Comparison of ENCODE assay signal across 25 mouse cellular contexts in genomic region chr6:18338307-18338706, GRCm38 (mm10).
DNase-seq lines count a peak whose midpoint lies in the region; ATAC-seq and TF ChIP-seq lines count a peak whose summit lies in the region.
"Had no signal": no experiment of that assay in that cellular context is flagged by ENCODE, and none has a peak within 500 bp of the region (broad histone marks: within the 10 kb centered on the region; RNA-seq: fewer than 3 reads in every experiment).

No protein-coding gene starts in this region.

- H3K4me1 ChIP-seq in embryonic facial prominence, embryonic 14.5 days (ENCODE audit: control insufficient read depth, insufficient read depth, low read length): no peaks in the 10 kb centered on the region
- H3K4me1 ChIP-seq in embryonic facial prominence, embryonic 10.5 days: no peaks in the 10 kb centered on the region
- H3K4me1 ChIP-seq in lung, embryonic 14.5 days (ENCODE audit: insufficient read depth): no peaks in the 10 kb centered on the region
- no peaks in the 10 kb centered on the region for H3K4me1 ChIP-seq in lung, postnatal 0 days (ENCODE audit: insufficient read depth, low read depth, low read length)
- no peaks in the 10 kb centered on the region for H3K4me1 ChIP-seq in lung, embryonic 16.5 days (replicated peaks; ENCODE audit: control insufficient read depth, insufficient read depth, low read length)
- no peaks in the 10 kb centered on the region for H3K4me1 ChIP-seq in stomach, embryonic 15.5 days
- H3K4me1 ChIP-seq: embryonic facial prominence, embryonic 13.5 days; forebrain, embryonic 13.5 days; forebrain, embryonic 15.5 days had no signal

- no peak for ATAC-seq in embryonic facial prominence, embryonic 14.5 days (ENCODE audit: low read depth)
- peak; percentile 56 for ATAC-seq in lung, embryonic 14.5 days (ENCODE audit: insufficient read depth)
- no peak for ATAC-seq in lung, postnatal 0 days
- peak; percentile 86 for ATAC-seq in lung, embryonic 16.5 days (ENCODE audit: low read depth)
- ATAC-seq in stomach, embryonic 15.5 days (ENCODE audit: insufficient read depth, low FRiP score, low read depth): 0 out of 2 replicates have a peak, but pooled peaks have one; percentile 27
- ATAC-seq: activated CD4-positive, CD25-positive, alpha-beta regulatory T cell, adult 4 months; CD4-positive, CD25-positive, alpha-beta regulatory T cell, adult 4 months; forebrain, embryonic 13.5 days; forebrain, embryonic 15.5 days; Patski had no signal

- no peak overlapping the region for H3K9ac ChIP-seq in embryonic facial prominence, embryonic 14.5 days (ENCODE audit: low read depth, low read length)
- H3K9ac ChIP-seq in lung, embryonic 14.5 days: no peak overlapping the region
- no peak overlapping the region for H3K9ac ChIP-seq in lung, postnatal 0 days (replicated peaks; ENCODE audit: low read depth)
- H3K9ac ChIP-seq in lung, embryonic 16.5 days (ENCODE audit: low read length): no peak overlapping the region
- H3K9ac ChIP-seq in stomach, embryonic 15.5 days: no peak overlapping the region
- H3K9ac ChIP-seq: embryonic facial prominence, embryonic 13.5 days; forebrain, embryonic 13.5 days; forebrain, embryonic 15.5 days had no signal

- no peaks in the 10 kb centered on the region for H3K36me3 ChIP-seq in embryonic facial prominence, embryonic 14.5 days (ENCODE audit: control insufficient read depth, insufficient read depth, low read length)
- H3K36me3 ChIP-seq in embryonic facial prominence, embryonic 10.5 days (replicated peaks): no peaks in the 10 kb centered on the region
- H3K36me3 ChIP-seq in lung, embryonic 14.5 days (ENCODE audit: insufficient read depth): no peaks in the 10 kb centered on the region
- H3K36me3 ChIP-seq in lung, postnatal 0 days (ENCODE audit: insufficient read depth, low read length): no peaks in the 10 kb centered on the region
- H3K36me3 ChIP-seq in lung, embryonic 16.5 days (ENCODE audit: control insufficient read depth, insufficient read depth, low read length): no peaks in the 10 kb centered on the region
- H3K36me3 ChIP-seq in stomach, embryonic 15.5 days: no peaks in the 10 kb centered on the region
- H3K36me3 ChIP-seq: embryonic facial prominence, embryonic 13.5 days; forebrain, embryonic 15.5 days; G1E had no signal

- no peaks in the 10 kb centered on the region for H3K27me3 ChIP-seq in embryonic facial prominence, embryonic 14.5 days (replicated peaks; ENCODE audit: control insufficient read depth, insufficient read depth, low read length)
- H3K27me3 ChIP-seq in embryonic facial prominence, embryonic 10.5 days (replicated peaks; ENCODE audit: low read depth, poor library complexity, severe bottlenecking): no peaks in the 10 kb centered on the region
- H3K27me3 ChIP-seq in lung, embryonic 14.5 days (ENCODE audit: insufficient read depth, low read length): no peaks in the 10 kb centered on the region
- H3K27me3 ChIP-seq in lung, postnatal 0 days (replicated peaks; ENCODE audit: insufficient read depth, low read length): no peaks in the 10 kb centered on the region
- H3K27me3 ChIP-seq in lung, embryonic 16.5 days (ENCODE audit: control insufficient read depth, insufficient read depth, low read depth, low read length): no peaks in the 10 kb centered on the region
- no peaks in the 10 kb centered on the region for H3K27me3 ChIP-seq in stomach, embryonic 15.5 days (replicated peaks)
- H3K27me3 ChIP-seq: CH12.LX; embryonic facial prominence, embryonic 13.5 days; forebrain, embryonic 13.5 days; forebrain, embryonic 15.5 days; Patski had no signal

- no peak overlapping the region for H3K27ac ChIP-seq in embryonic facial prominence, embryonic 14.5 days (replicated peaks; ENCODE audit: low read depth, low read length)
- H3K27ac ChIP-seq in embryonic facial prominence, embryonic 10.5 days (replicated peaks): no peak overlapping the region
- H3K27ac ChIP-seq in lung, embryonic 14.5 days (ENCODE audit: low read depth): peak overlapping the region; percentile 90; the same call in 1 of the 2 replicates
- no peak overlapping the region for H3K27ac ChIP-seq in lung, postnatal 0 days (ENCODE audit: low read length)
- peak overlapping the region; percentile 66 for H3K27ac ChIP-seq in lung, embryonic 16.5 days (ENCODE audit: low read length)
- H3K27ac ChIP-seq in stomach, embryonic 15.5 days: no peak overlapping the region
- H3K27ac ChIP-seq: embryonic facial prominence, embryonic 13.5 days; forebrain, embryonic 13.5 days; forebrain, embryonic 15.5 days had no signal

- DNase-seq in embryonic facial prominence, embryonic 14.5 days (ENCODE audit: low spot score): peak; percentile 39
- no peak for DNase-seq in embryonic facial prominence, embryonic 10.5 days (ENCODE audit: low spot score)
- peak; percentile 63 for DNase-seq in lung, embryonic 14.5 days
- no peak for DNase-seq in lung, postnatal 0 days (ENCODE audit: low spot score)
- DNase-seq in lung, adult 18-20 months: no peak
- no peak for DNase-seq in thymus, adult 18-20 months
- DNase-seq: adrenal gland, adult 8-10 months; adrenal gland, postnatal 14 days; adrenal gland, postnatal 36 days; B cell, adult 2 months; cerebellum, adult 11-12 months; cerebellum, adult 2 months; cerebellum, adult 9-10 months; cerebellum, postnatal 10 days; cerebellum, postnatal 25 days had no signal

- no peak overlapping the region for H3K4me3 ChIP-seq in embryonic facial prominence, embryonic 14.5 days (ENCODE audit: low read depth, low read length)
- H3K4me3 ChIP-seq in embryonic facial prominence, embryonic 10.5 days: no peak overlapping the region
- no peak overlapping the region for H3K4me3 ChIP-seq in lung, embryonic 14.5 days (ENCODE audit: low read depth, low read length)
- H3K4me3 ChIP-seq in lung, postnatal 0 days (ENCODE audit: low read depth, low read length): no peak overlapping the region
- no peak overlapping the region for H3K4me3 ChIP-seq in lung, embryonic 16.5 days (ENCODE audit: low read length)
- no peak overlapping the region for H3K4me3 ChIP-seq in stomach, embryonic 15.5 days (replicated peaks)
- H3K4me3 ChIP-seq: embryonic facial prominence, embryonic 13.5 days; forebrain, embryonic 13.5 days; forebrain, embryonic 15.5 days had no signal

- TF ChIP-seq EP300 in lung, postnatal 0 days (IDR thresholded peaks at IDR 0.05): no peak

- no peaks in the 10 kb centered on the region for H3K9me3 ChIP-seq in embryonic facial prominence, embryonic 14.5 days (ENCODE audit: control insufficient read depth, low read length)
- no peaks in the 10 kb centered on the region for H3K9me3 ChIP-seq in embryonic facial prominence, embryonic 10.5 days
- no peaks in the 10 kb centered on the region for H3K9me3 ChIP-seq in lung, embryonic 14.5 days (ENCODE audit: low read depth, low read length)
- H3K9me3 ChIP-seq in lung, postnatal 0 days (ENCODE audit: low read length): no peaks in the 10 kb centered on the region
- no peaks in the 10 kb centered on the region for H3K9me3 ChIP-seq in lung, embryonic 16.5 days (ENCODE audit: control insufficient read depth, low read length)
- no peaks in the 10 kb centered on the region for H3K9me3 ChIP-seq in stomach, embryonic 15.5 days
- H3K9me3 ChIP-seq: embryonic facial prominence, embryonic 13.5 days; forebrain, embryonic 13.5 days; forebrain, embryonic 15.5 days; G1E had no signal

- no peak overlapping the region for H3K4me2 ChIP-seq in embryonic facial prominence, embryonic 14.5 days (ENCODE audit: low read depth, low read length)
- no peak overlapping the region for H3K4me2 ChIP-seq in lung, embryonic 14.5 days
- no peak overlapping the region for H3K4me2 ChIP-seq in lung, postnatal 0 days (replicated peaks; ENCODE audit: low read depth, low read length)
- no peak overlapping the region for H3K4me2 ChIP-seq in lung, embryonic 16.5 days (ENCODE audit: low read depth, low read length)
- H3K4me2 ChIP-seq in stomach, embryonic 15.5 days: no peak overlapping the region
- H3K4me2 ChIP-seq: embryonic facial prominence, embryonic 13.5 days; forebrain, embryonic 13.5 days; forebrain, embryonic 15.5 days had no signal

- no peak for TF ChIP-seq CTCF in lung, embryonic 14.5 days (IDR thresholded peaks at IDR 0.05; ENCODE audit: low read depth)
- no peak for TF ChIP-seq CTCF in lung, postnatal 0 days (IDR thresholded peaks at IDR 0.05)

Comparison
In these comparisons a context has a peak if more than half of its experiments do, and no peak if none do; other contexts are left out.
1. ATAC-seq: peak in lung, embryonic 14.5 days (single experiment), lung, embryonic 16.5 days (single experiment) and stomach, embryonic 15.5 days (single experiment); none in embryonic facial prominence, embryonic 14.5 days (single experiment) and lung, postnatal 0 days (single experiment).
2. DNase-seq: peak in embryonic facial prominence, embryonic 14.5 days (single experiment) and lung, embryonic 14.5 days (single experiment); none in embryonic facial prominence, embryonic 10.5 days (single experiment), lung, postnatal 0 days (single experiment), lung, adult 18-20 months (0 of 2) and thymus, adult 18-20 months (0 of 2).
3. H3K27ac ChIP-seq: peak in lung, embryonic 14.5 days (single experiment) and lung, embryonic 16.5 days (single experiment); none in embryonic facial prominence, embryonic 14.5 days (single experiment), embryonic facial prominence, embryonic 10.5 days (single experiment), lung, postnatal 0 days (single experiment) and stomach, embryonic 15.5 days (single experiment).